Comparison of ENCODE assay signal across 23 mouse cellular contexts in the genomic region with DNA sequence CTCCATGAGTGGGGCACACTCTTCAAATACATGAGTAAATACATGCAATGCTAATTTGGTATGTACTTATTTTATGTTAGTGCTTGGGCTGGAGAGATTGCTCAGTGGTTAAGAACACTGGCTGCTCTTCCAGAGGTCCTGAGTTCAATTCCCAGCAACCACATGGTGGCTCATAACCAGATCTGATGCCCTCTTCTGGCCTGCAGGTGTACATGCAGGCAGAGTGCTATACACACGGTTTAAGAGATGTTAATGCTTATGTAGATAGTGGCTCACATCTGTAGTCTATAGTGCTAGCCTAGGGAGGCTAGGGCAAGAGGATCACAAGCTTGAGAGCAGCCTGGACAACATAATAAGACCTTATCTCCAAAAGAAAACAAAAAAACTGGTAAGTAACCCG. TPM values are rescaled to one million over a fixed set of nuclear protein-coding genes. Genes with fewer than 3 reads are reported as not detected.
DNase-seq lines count a peak whose midpoint lies in the region; ATAC-seq and TF ChIP-seq lines count a peak whose summit lies in the region.
"Had no signal": no experiment of that assay in that cellular context is flagged by ENCODE, and none has a peak within 500 bp of the region (broad histone marks: within the 10 kb centered on the region; RNA-seq: fewer than 3 reads in every experiment).

No protein-coding gene starts in this region.

- no peak overlapping the region for H3K9ac ChIP-seq in heart, adult 2 months (ENCODE audit: low read depth, low read length)
- no peak overlapping the region for H3K9ac ChIP-seq in liver, adult 2 months (ENCODE audit: low read depth, low read length)
- no peak overlapping the region for H3K9ac ChIP-seq in liver, embryonic 11.5 days (ENCODE audit: low read depth, low read length)
- no peak overlapping the region for H3K9ac ChIP-seq in midbrain, postnatal 0 days (replicated peaks; ENCODE audit: low read length, poor library complexity, severe bottlenecking)
- H3K9ac ChIP-seq in midbrain, embryonic 14.5 days (replicated peaks; ENCODE audit: low read length), result no peak overlapping the region
- H3K9ac ChIP-seq: forebrain, embryonic 15.5 days; heart, embryonic 13.5 days; limb, embryonic 13.5 days had no signal

- no peak for DNase-seq in heart, adult 2 months
- DNase-seq in heart, embryonic 10.5 days (ENCODE audit: low spot score), result no peak
- no peak for DNase-seq in liver, adult 2 months (ENCODE audit: extremely low read depth, low read depth, low spot score)
- no peak for DNase-seq in liver, embryonic 11.5 days (ENCODE audit: low spot score)
- no peak for DNase-seq in midbrain, postnatal 0 days (ENCODE audit: low spot score)
- no peak for DNase-seq in midbrain, embryonic 14.5 days
- no peak for DNase-seq in cerebellum, postnatal 10 days
- DNase-seq in T-cell, adult 2 months (ENCODE audit: low spot score), result no peak
- DNase-seq: adrenal gland, postnatal 10 days; cerebellum, adult 2 months; cerebellum, postnatal 36 days; gastrocnemius, postnatal 10 days; heart, adult 11 months; heart, postnatal 14 days; kidney, adult 8-10 months; kidney, postnatal 25 days; layer of hippocampus, adult 9-11 months; lung, adult 18-20 months; lung, postnatal 4 days; thymus, adult 2 months had no signal

- TF ChIP-seq CTCF in heart, adult 2 months (IDR thresholded peaks at IDR 0.05), result peak; percentile 13; the same call in 1 of the 2 replicates
- peak; percentile 5; the same call in 1 of the 2 replicates for TF ChIP-seq CTCF in liver, adult 2 months (IDR thresholded peaks at IDR 0.05; ENCODE audit: low read depth, low read length)
- peak; percentile 15; the same call in 1 of the 2 replicates for TF ChIP-seq CTCF in midbrain, postnatal 0 days (IDR thresholded peaks at IDR 0.05)

- TF ChIP-seq EP300 in heart, adult 2 months (IDR thresholded peaks at IDR 0.05; ENCODE audit: insufficient read depth, low read depth, low read length), result no peak

- no peaks in the 10 kb centered on the region for H3K4me1 ChIP-seq in heart, adult 2 months (ENCODE audit: control insufficient read depth, insufficient read depth, low read length)
- H3K4me1 ChIP-seq in heart, embryonic 10.5 days, result no peaks in the 10 kb centered on the region
- no peaks in the 10 kb centered on the region for H3K4me1 ChIP-seq in liver, adult 2 months (ENCODE audit: control insufficient read depth, insufficient read depth, low read length)
- H3K4me1 ChIP-seq in liver, embryonic 11.5 days (replicated peaks; ENCODE audit: control insufficient read depth, insufficient read depth, low read length), result no peaks in the 10 kb centered on the region
- H3K4me1 ChIP-seq in midbrain, postnatal 0 days (ENCODE audit: insufficient read depth, low read length), result no peaks in the 10 kb centered on the region
- H3K4me1 ChIP-seq in midbrain, embryonic 14.5 days (ENCODE audit: control insufficient read depth, insufficient read depth, low read length), result no peaks in the 10 kb centered on the region
- H3K4me1 ChIP-seq: forebrain, embryonic 15.5 days; heart, embryonic 13.5 days; limb, embryonic 13.5 days had no signal

- intact Hi-C loops in heart, adult 2 months (cut with DNase I), result no loop called here

- H3K36me3 ChIP-seq in heart, adult 2 months (ENCODE audit: control insufficient read depth, insufficient read depth, low read length), result no peaks in the 10 kb centered on the region; the same call in 1 of the 2 replicates
- peaks cover 95% of the 10 kb centered on the region for H3K36me3 ChIP-seq in heart, embryonic 10.5 days
- H3K36me3 ChIP-seq in liver, adult 2 months (ENCODE audit: control insufficient read depth, insufficient read depth, low read length), result peaks cover 40% of the 10 kb centered on the region
- H3K36me3 ChIP-seq in liver, embryonic 11.5 days (ENCODE audit: control insufficient read depth, insufficient read depth, low read length), result peaks cover 50% of the 10 kb centered on the region
- peaks cover 53% of the 10 kb centered on the region for H3K36me3 ChIP-seq in midbrain, postnatal 0 days (ENCODE audit: insufficient read depth, low read length)
- H3K36me3 ChIP-seq in midbrain, embryonic 14.5 days (ENCODE audit: control insufficient read depth, insufficient read depth, low read length), result peaks cover 86% of the 10 kb centered on the region

- H3K9me3 ChIP-seq in heart, embryonic 10.5 days, result no peaks in the 10 kb centered on the region; the same call in 1 of the 2 replicates
- H3K9me3 ChIP-seq in liver, embryonic 11.5 days (ENCODE audit: control insufficient read depth, low read length), result no peaks in the 10 kb centered on the region
- H3K9me3 ChIP-seq in midbrain, postnatal 0 days (ENCODE audit: low read length), result no peaks in the 10 kb centered on the region
- H3K9me3 ChIP-seq in midbrain, embryonic 14.5 days (ENCODE audit: control insufficient read depth, low read length), result no peaks in the 10 kb centered on the region
- H3K9me3 ChIP-seq: forebrain, embryonic 15.5 days; heart, embryonic 13.5 days; limb, embryonic 13.5 days had no signal

- H3K79me2 ChIP-seq in heart, adult 2 months (replicated peaks; ENCODE audit: control insufficient read depth, insufficient read depth, low read length), result no peaks in the 10 kb centered on the region
- H3K79me2 ChIP-seq in liver, adult 2 months (ENCODE audit: control insufficient read depth, insufficient read depth, low read length), result no peaks in the 10 kb centered on the region

- ATAC-seq in liver, embryonic 11.5 days (replicated peaks; ENCODE audit: low FRiP score), result no peak
- no peak for ATAC-seq in midbrain, postnatal 0 days (ENCODE audit: low FRiP score)
- no peak for ATAC-seq in midbrain, embryonic 14.5 days (ENCODE audit: low FRiP score, low TSS enrichment)
- ATAC-seq: forebrain, embryonic 15.5 days had no signal

- no peaks in the 10 kb centered on the region for H3K27me3 ChIP-seq in heart, adult 2 months (ENCODE audit: control insufficient read depth, insufficient read depth, low read length)
- no peaks in the 10 kb centered on the region for H3K27me3 ChIP-seq in heart, embryonic 10.5 days (ENCODE audit: insufficient read depth, poor library complexity, severe bottlenecking)
- H3K27me3 ChIP-seq in liver, adult 2 months (ENCODE audit: control insufficient read depth, insufficient read depth, low read length), result no peaks in the 10 kb centered on the region
- H3K27me3 ChIP-seq in liver, embryonic 11.5 days (replicated peaks; ENCODE audit: control insufficient read depth, insufficient read depth, low read length), result no peaks in the 10 kb centered on the region
- H3K27me3 ChIP-seq in midbrain, postnatal 0 days (ENCODE audit: insufficient read depth, low read length), result no peaks in the 10 kb centered on the region
- H3K27me3 ChIP-seq in midbrain, embryonic 14.5 days (ENCODE audit: control insufficient read depth, insufficient read depth, low read length), result no peaks in the 10 kb centered on the region
- H3K27me3 ChIP-seq: forebrain, embryonic 15.5 days; heart, embryonic 13.5 days; limb, embryonic 13.5 days had no signal

- no peak overlapping the region for H3K27ac ChIP-seq in heart, adult 2 months
- H3K27ac ChIP-seq in heart, embryonic 10.5 days, result no peak overlapping the region
- H3K27ac ChIP-seq in liver, adult 2 months (replicated peaks; ENCODE audit: insufficient read depth, low read depth, low read length), result no peak overlapping the region
- no peak overlapping the region for H3K27ac ChIP-seq in liver, embryonic 11.5 days (ENCODE audit: low read depth, low read length)
- H3K27ac ChIP-seq in midbrain, postnatal 0 days (ENCODE audit: low read depth, low read length), result no peak overlapping the region
- H3K27ac ChIP-seq in midbrain, embryonic 14.5 days (replicated peaks; ENCODE audit: low read depth, low read length), result no peak overlapping the region
- H3K27ac ChIP-seq: forebrain, embryonic 15.5 days; heart, embryonic 13.5 days; limb, embryonic 13.5 days had no signal

- H3K4me3 ChIP-seq in heart, adult 2 months, result no peak overlapping the region
- no peak overlapping the region for H3K4me3 ChIP-seq in heart, embryonic 10.5 days
- no peak overlapping the region for H3K4me3 ChIP-seq in liver, adult 2 months (ENCODE audit: insufficient read depth, low read depth, low read length)
- H3K4me3 ChIP-seq in liver, embryonic 11.5 days (ENCODE audit: low read depth, low read length), result no peak overlapping the region
- H3K4me3 ChIP-seq in midbrain, postnatal 0 days (ENCODE audit: low read depth, low read length), result no peak overlapping the region
- no peak overlapping the region for H3K4me3 ChIP-seq in midbrain, embryonic 14.5 days (replicated peaks; ENCODE audit: low read depth, low read length)
- H3K4me3 ChIP-seq: forebrain, embryonic 15.5 days; heart, embryonic 13.5 days; limb, embryonic 13.5 days had no signal

- 54% methylated on average over 2 of the region's 2 CpGs for WGBS in heart, adult 2 months
- 60% methylated on average over 2 of the region's 2 CpGs for WGBS in heart, embryonic 10.5 days
- 81% methylated on average over 2 of the region's 2 CpGs for WGBS in liver, adult 2 months
- 77% methylated on average over 2 of the region's 2 CpGs for WGBS in liver, embryonic 11.5 days
- WGBS in midbrain, postnatal 0 days, result 95% methylated on average over 2 of the region's 2 CpGs
- WGBS in midbrain, embryonic 14.5 days, result 94% methylated on average over 2 of the region's 2 CpGs

- no peak overlapping the region for H3K4me2 ChIP-seq in liver, embryonic 11.5 days
- no peak overlapping the region for H3K4me2 ChIP-seq in midbrain, postnatal 0 days (ENCODE audit: low read depth, low read length, poor library complexity, severe bottlenecking)
- no peak overlapping the region for H3K4me2 ChIP-seq in midbrain, embryonic 14.5 days (ENCODE audit: low read length)
- H3K4me2 ChIP-seq: forebrain, embryonic 15.5 days; heart, embryonic 13.5 days; limb, embryonic 13.5 days had no signal

- TF ChIP-seq POLR2A in heart, adult 2 months (IDR thresholded peaks at IDR 0.05; ENCODE audit: insufficient read depth, low read depth, low read length), result no peak
- no peak for TF ChIP-seq POLR2A in liver, adult 2 months (IDR thresholded peaks at IDR 0.05; ENCODE audit: extremely low read depth, insufficient read depth, low read length)

RNA-seq across cellular contexts. Expression of a gene that starts 20.5 kb away (rescaled TPM):
- 10 to 100 TPM; 14.5 to 14.9 TPM for total RNA-seq in heart, adult 2 months (2021)
- polyA plus RNA-seq in heart, adult 2 months (2012; rRNA removed), result 15.7 and 22.6 TPM in 2 replicates
- 114 and 151 TPM in 2 replicates for polyA plus RNA-seq in heart, embryonic 10.5 days (2016; fragmentation: Nextera tagmentation; extraction: Ambion mirVana)
- 10.8 and 11.5 TPM in 2 replicates for total RNA-seq in liver, adult 2 months (2014; rRNA removed)
- polyA plus RNA-seq in liver, adult 2 months (2012; rRNA removed), result 9.1 and 10.5 TPM in 2 replicates
- 151 and 170 TPM in 2 replicates for polyA plus RNA-seq in liver, embryonic 11.5 days (2014; fragmentation: Nextera tagmentation; extraction: Ambion mirVana)
- 57.6 and 70.2 TPM in 2 replicates for total RNA-seq in midbrain, postnatal 0 days (2014; rRNA removed)
- 75.5 and 76.8 TPM in 2 replicates for polyA plus RNA-seq in midbrain, postnatal 0 days (2015; fragmentation: Nextera tagmentation; extraction: Ambion mirVana)
- 98.8 and 113 TPM in 2 replicates for polyA plus RNA-seq in midbrain, embryonic 14.5 days (2014; fragmentation: Nextera tagmentation; extraction: Ambion mirVana)

RNA-seq across cellular contexts. Expression of a gene that starts 20.7 kb away (rescaled TPM):
- 10 to 100 TPM; 25.8 to 30.7 TPM for total RNA-seq in heart, adult 2 months (2021)
- 15.0 and 25.6 TPM in 2 replicates for polyA plus RNA-seq in heart, adult 2 months (2012; rRNA removed)
- polyA plus RNA-seq in heart, embryonic 10.5 days (2016; fragmentation: Nextera tagmentation; extraction: Ambion mirVana), result 52.7 and 55.3 TPM in 2 replicates
- 9.5 and 10.0 TPM in 2 replicates for total RNA-seq in liver, adult 2 months (2014; rRNA removed)
- 15.6 and 16.7 TPM in 2 replicates for polyA plus RNA-seq in liver, adult 2 months (2012; rRNA removed)
- polyA plus RNA-seq in liver, embryonic 11.5 days (2014; fragmentation: Nextera tagmentation; extraction: Ambion mirVana), result 65.0 and 70.5 TPM in 2 replicates
- 27.7 and 38.3 TPM in 2 replicates for total RNA-seq in midbrain, postnatal 0 days (2014; rRNA removed)
- 102 TPM in 2 replicates for polyA plus RNA-seq in midbrain, postnatal 0 days (2015; fragmentation: Nextera tagmentation; extraction: Ambion mirVana)
- polyA plus RNA-seq in midbrain, embryonic 14.5 days (2014; fragmentation: Nextera tagmentation; extraction: Ambion mirVana), result 98.7 and 101 TPM in 2 replicates
